Mouse (Mus musculus): ENCODE measurements around the gene Wbp2. TPM values are rescaled to one million over a fixed set of nuclear protein-coding genes. Genes with fewer than 3 reads are reported as not detected.

Gene Wbp2
- polyA plus RNA-seq, 1 experiment, result 288 TPM

DNA sequence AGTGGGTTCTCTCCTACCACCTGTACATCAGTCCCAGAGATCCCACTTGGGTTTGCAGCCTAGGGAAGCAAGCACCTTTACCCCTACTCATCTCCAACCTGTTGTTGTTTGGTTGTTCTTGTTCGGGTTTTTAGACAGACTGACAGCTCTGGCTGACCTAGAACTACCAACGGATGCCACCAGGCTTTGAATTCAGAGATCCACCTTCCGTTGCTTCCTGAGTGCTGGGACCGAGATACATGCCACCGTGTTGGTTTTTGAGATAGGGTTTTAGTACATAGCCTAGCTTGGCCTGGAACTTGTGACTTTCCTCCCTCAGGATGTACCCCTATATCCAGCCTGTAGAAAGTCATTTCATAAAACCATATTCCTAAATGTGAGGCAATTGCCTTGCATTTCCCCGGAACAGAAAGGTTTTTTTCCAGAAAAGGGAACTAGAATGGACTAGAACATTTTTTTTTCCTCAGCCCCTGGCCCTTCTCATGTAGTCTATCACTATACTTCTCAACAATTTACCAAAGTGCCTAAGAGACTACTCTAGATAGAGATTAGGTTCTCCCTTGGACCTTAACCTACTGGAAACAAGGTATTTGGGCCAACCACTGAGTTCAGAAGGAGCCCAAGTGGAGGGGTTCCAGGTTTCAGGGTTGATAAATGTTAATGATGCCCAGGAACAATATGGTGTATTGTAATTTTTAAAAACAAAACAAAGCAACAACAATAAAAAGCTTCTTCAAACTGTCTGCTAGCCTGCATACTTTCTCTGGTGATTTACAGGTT is 57.5 kb downstream of the Wbp2 start:
- no peak for TF ChIP-seq POLR2A (IDR thresholded peaks at IDR 0.05; ENCODE audit: control insufficient read depth, extremely low read depth, insufficient read depth, low read length, poor library complexity)
- no peak for TF ChIP-seq CTCF (IDR thresholded peaks at IDR 0.05; ENCODE audit: borderline replicate concordance, control insufficient read depth, extremely low read depth, insufficient read depth, low read length, poor library complexity)
- WGBS, result 82% methylated on average over 6 of the region's 6 CpGs
- H3K36me3 ChIP-seq (ENCODE audit: control insufficient read depth, insufficient read depth, low read length), result no peaks in the 10 kb centered on the region
- no peaks in the 10 kb centered on the region for H3K27me3 ChIP-seq (ENCODE audit: control insufficient read depth, insufficient read depth, low read length)
- peaks cover 8% of the 10 kb centered on the region for H3K4me1 ChIP-seq (replicated peaks; ENCODE audit: control insufficient read depth, insufficient read depth, low read length)
- DNase-seq, result no peak
- H3K4me3 ChIP-seq (ENCODE audit: control insufficient read depth, insufficient read depth, low read length), result no peak overlapping the region
- no peak overlapping the region for H3K27ac ChIP-seq (ENCODE audit: control insufficient read depth, insufficient read depth, low read length)

Other genes with a start within 250 kb of the Wbp2 start
- 5.4 and 6.1 TPM in 2 replicates for gene Myo15b, start 228.6 kb downstream of the Wbp2 start, polyA plus RNA-seq (2012; rRNA removed)
- gene Smim5, start 187.0 kb downstream of the Wbp2 start, polyA plus RNA-seq (2012; rRNA removed), result 8.4 and 9.5 TPM in 2 replicates
- gene Smim6, start 175.0 kb downstream of the Wbp2 start, polyA plus RNA-seq (2012; rRNA removed), result 0.62 and 0.71 TPM in 2 replicates
- gene Sap30bp, start 153.7 kb downstream of the Wbp2 start, polyA plus RNA-seq (2012; rRNA removed), result 43.4 and 44.8 TPM in 2 replicates
- gene Recql5, start 153.5 kb downstream of the Wbp2 start, polyA plus RNA-seq (2012; rRNA removed), result 32.4 and 34.3 TPM in 2 replicates
- gene Itgb4, start 112.3 kb downstream of the Wbp2 start, polyA plus RNA-seq (2012; rRNA removed), result 19.8 and 20.8 TPM in 2 replicates
- 110 and 133 TPM in 2 replicates for gene Galk1, start 74.3 kb downstream of the Wbp2 start, polyA plus RNA-seq (2012; rRNA removed)
- gene H3f3b, start 59.0 kb downstream of the Wbp2 start, polyA plus RNA-seq (2012; rRNA removed), result 484 and 567 TPM in 2 replicates
- gene Unk, start 56.7 kb downstream of the Wbp2 start, polyA plus RNA-seq (2012; rRNA removed), result 121 and 123 TPM in 2 replicates
- gene Unc13d, start 9.0 kb downstream of the Wbp2 start, polyA plus RNA-seq (2012; rRNA removed), result 95.3 and 98.6 TPM in 2 replicates
- 27.6 and 30.0 TPM in 2 replicates for gene Trim47, start 40.2 kb upstream of the Wbp2 start, polyA plus RNA-seq (2012; rRNA removed)
- gene Trim65, start 44.1 kb upstream of the Wbp2 start, polyA plus RNA-seq (2012; rRNA removed), result 24.5 and 26.7 TPM in 2 replicates
- 49.0 and 54.7 TPM in 2 replicates for gene Mrpl38, start 51.9 kb upstream of the Wbp2 start, polyA plus RNA-seq (2012; rRNA removed)
- 30.0 and 30.3 TPM in 2 replicates for gene Fbf1, start 81.2 kb upstream of the Wbp2 start, polyA plus RNA-seq (2012; rRNA removed)
- 56.5 and 57.0 TPM in 2 replicates for gene Ten1, start 111.9 kb upstream of the Wbp2 start, polyA plus RNA-seq (2012; rRNA removed)
- 39.2 and 44.2 TPM in 2 replicates for gene Acox1, start 112.0 kb upstream of the Wbp2 start, polyA plus RNA-seq (2012; rRNA removed)
- gene Evpl, start 151.1 kb upstream of the Wbp2 start, polyA plus RNA-seq (2012; rRNA removed), result 3.2 and 3.7 TPM in 2 replicates
- 69.1 and 72.0 TPM in 2 replicates for gene Srp68, start 187.2 kb upstream of the Wbp2 start, polyA plus RNA-seq (2012; rRNA removed)
- gene Galr2, start 193.9 kb upstream of the Wbp2 start, polyA plus RNA-seq (2012; rRNA removed), result 0.59 and 1.1 TPM in 2 replicates
- 50.7 and 51.6 TPM in 2 replicates for gene Exoc7, start 220.2 kb upstream of the Wbp2 start, polyA plus RNA-seq (2012; rRNA removed)
- gene Foxj1, start 248.4 kb upstream of the Wbp2 start, polyA plus RNA-seq (2012; rRNA removed), result 6.9 TPM in 2 replicates

Measured in thymus, adult 2 months (tissue).